22 mouse cellular contexts compared by ENCODE assay signal in the genomic region with DNA sequence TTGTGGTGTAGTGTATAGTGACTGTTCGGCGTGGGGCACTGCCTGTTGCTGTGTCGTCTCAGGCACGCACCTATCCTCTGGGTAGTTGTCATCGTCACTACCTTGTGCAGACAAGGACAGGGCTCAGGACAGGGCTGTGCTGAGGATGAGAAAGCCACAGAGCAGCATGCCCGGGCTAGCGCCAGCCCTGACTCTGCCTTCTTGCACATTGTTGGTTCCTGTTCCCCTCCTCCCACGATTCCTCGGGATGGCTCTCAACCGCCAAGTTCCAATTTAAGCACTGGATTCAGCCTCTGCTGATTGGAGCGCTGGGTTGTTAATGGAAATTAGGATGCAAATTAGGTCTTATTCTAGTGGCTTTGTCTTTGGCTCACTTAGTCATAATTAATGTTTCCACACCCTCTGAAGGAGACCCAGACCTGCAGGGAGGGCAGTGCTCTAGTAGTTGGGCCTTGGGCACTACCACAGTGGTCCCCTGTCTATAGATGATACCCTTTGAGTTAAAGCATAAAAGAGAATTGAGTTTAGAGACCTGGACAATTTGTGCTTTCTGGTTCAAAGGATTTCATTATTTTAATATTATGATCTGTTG. TPM values are rescaled to one million over a fixed set of nuclear protein-coding genes. Genes with fewer than 3 reads are reported as not detected.
DNase-seq lines count a peak whose midpoint lies in the region; ATAC-seq lines count a peak whose summit lies in the region.
"Had no signal": no experiment of that assay in that cellular context is flagged by ENCODE, and none has a peak within 500 bp of the region (broad histone marks: within the 10 kb centered on the region; RNA-seq: fewer than 3 reads in every experiment).

No protein-coding gene starts in this region.

- H3K9me3 ChIP-seq in forebrain, embryonic 11.5 days (ENCODE audit: control insufficient read depth, low read length), result no peaks in the 10 kb centered on the region
- no peaks in the 10 kb centered on the region for H3K9me3 ChIP-seq in forebrain, embryonic 10.5 days
- H3K9me3 ChIP-seq in forebrain, embryonic 14.5 days (replicated peaks; ENCODE audit: control insufficient read depth, low read length), result no peaks in the 10 kb centered on the region
- H3K9me3 ChIP-seq: heart, embryonic 12.5 days; hindbrain, embryonic 13.5 days; limb, embryonic 10.5 days; neural tube, embryonic 12.5 days had no signal

- H3K4me2 ChIP-seq in forebrain, embryonic 11.5 days (ENCODE audit: low read depth, low read length, severe bottlenecking), result no peak overlapping the region
- H3K4me2 ChIP-seq in forebrain, embryonic 14.5 days (ENCODE audit: low read length), result no peak overlapping the region
- H3K4me2 ChIP-seq: heart, embryonic 12.5 days; hindbrain, embryonic 13.5 days; neural tube, embryonic 12.5 days had no signal

- no peak overlapping the region for H3K9ac ChIP-seq in forebrain, embryonic 11.5 days (ENCODE audit: low read length)
- H3K9ac ChIP-seq in forebrain, embryonic 14.5 days (ENCODE audit: low read length), result no peak overlapping the region
- H3K9ac ChIP-seq: heart, embryonic 12.5 days; hindbrain, embryonic 13.5 days; liver, postnatal 0 days; neural tube, embryonic 12.5 days had no signal

- 0 out of 2 replicates have a peak, but pooled peaks have one; percentile 33 for ATAC-seq in forebrain, embryonic 11.5 days (replicated peaks; ENCODE audit: low FRiP score)
- ATAC-seq in forebrain, embryonic 14.5 days, result peak; percentile 60
- ATAC-seq: CD4-positive, CD25-positive, alpha-beta regulatory T cell, adult 4 months; liver, postnatal 0 days had no signal

- H3K27ac ChIP-seq in forebrain, embryonic 11.5 days (ENCODE audit: low read depth, low read length), result no peak overlapping the region
- no peak overlapping the region for H3K27ac ChIP-seq in forebrain, embryonic 10.5 days
- 0 out of 2 replicates have a peak overlapping the region, but pooled peaks have one; percentile 21 for H3K27ac ChIP-seq in forebrain, embryonic 14.5 days (ENCODE audit: low read depth, low read length)
- H3K27ac ChIP-seq: hindbrain, embryonic 13.5 days; left cerebral cortex, adult 2 months; limb, embryonic 10.5 days; neural tube, embryonic 12.5 days had no signal

- WGBS in forebrain, embryonic 11.5 days, result 87% methylated on average over 11 of the region's 11 CpGs
- WGBS in forebrain, embryonic 10.5 days, result 93% methylated on average over 11 of the region's 11 CpGs
- WGBS in forebrain, embryonic 14.5 days, result 58% methylated on average over 11 of the region's 11 CpGs

- no peaks in the 10 kb centered on the region for H3K27me3 ChIP-seq in forebrain, embryonic 11.5 days (ENCODE audit: control insufficient read depth, insufficient read depth, low read length)
- no peaks in the 10 kb centered on the region for H3K27me3 ChIP-seq in forebrain, embryonic 10.5 days (ENCODE audit: poor library complexity, severe bottlenecking)
- no peaks in the 10 kb centered on the region for H3K27me3 ChIP-seq in forebrain, embryonic 14.5 days (replicated peaks; ENCODE audit: control insufficient read depth, insufficient read depth, low read length)
- H3K27me3 ChIP-seq: heart, embryonic 12.5 days; hindbrain, embryonic 13.5 days; neural tube, embryonic 12.5 days had no signal

- intact Hi-C loops in heart, postnatal 10 days (cut with DNase I), result no loop called here

- H3K36me3 ChIP-seq in forebrain, embryonic 11.5 days (ENCODE audit: control insufficient read depth, insufficient read depth, low read length), result no peaks in the 10 kb centered on the region; the same call in 1 of the 2 replicates
- peaks cover 95% of the 10 kb centered on the region for H3K36me3 ChIP-seq in forebrain, embryonic 10.5 days (replicated peaks)
- peaks cover 58% of the 10 kb centered on the region for H3K36me3 ChIP-seq in forebrain, embryonic 14.5 days (ENCODE audit: control insufficient read depth, insufficient read depth, low read length)

- H3K4me3 ChIP-seq in forebrain, embryonic 11.5 days (ENCODE audit: low read depth, low read length), result no peak overlapping the region
- no peak overlapping the region for H3K4me3 ChIP-seq in forebrain, embryonic 10.5 days
- no peak overlapping the region for H3K4me3 ChIP-seq in forebrain, embryonic 14.5 days (ENCODE audit: low read depth, low read length)
- H3K4me3 ChIP-seq: heart, embryonic 12.5 days; hindbrain, embryonic 13.5 days; left cerebral cortex, adult 2 months; limb, embryonic 10.5 days; neural tube, embryonic 12.5 days had no signal

- DNase-seq in forebrain, embryonic 11.5 days (ENCODE audit: low spot score), result peak; percentile 52
- DNase-seq in forebrain, embryonic 10.5 days (ENCODE audit: extremely low spot score, low spot score), result no peak
- peak; percentile 8 for DNase-seq in right cerebral cortex, adult 18-20 months
- DNase-seq in right cerebral cortex, postnatal 4 days, result no peak
- DNase-seq in forebrain, embryonic 14.5 days (ENCODE audit: low spot score), result peak; percentile 72
- no peak for DNase-seq in heart, postnatal 10 days
- no peak for DNase-seq in gastrocnemius, postnatal 10 days
- DNase-seq in spleen, adult 18-20 months, result no peak
- DNase-seq: adrenal gland, postnatal 10 days; cerebellum, adult 11 months; cerebellum, postnatal 14 days; kidney, postnatal 4 days; layer of hippocampus, adult 9-11 months; liver, postnatal 0 days; lung, postnatal 14 days; right cerebral cortex, postnatal 25 days had no signal

- no peaks in the 10 kb centered on the region for H3K4me1 ChIP-seq in forebrain, embryonic 11.5 days (replicated peaks; ENCODE audit: control insufficient read depth, insufficient read depth, low read length)
- H3K4me1 ChIP-seq in forebrain, embryonic 10.5 days, result no peaks in the 10 kb centered on the region
- peaks cover 2% of the 10 kb centered on the region; the same call in 1 of the 2 replicates for H3K4me1 ChIP-seq in forebrain, embryonic 14.5 days (ENCODE audit: control insufficient read depth, insufficient read depth, low read length)
- H3K4me1 ChIP-seq: neural tube, embryonic 12.5 days had no signal

RNA-seq across cellular contexts. Expression of a gene that starts 23.8 kb away (rescaled TPM):
- polyA plus RNA-seq in forebrain, embryonic 11.5 days (2014; fragmentation: Nextera tagmentation; extraction: Ambion mirVana), result 96.3 and 99.7 TPM in 2 replicates
- polyA plus RNA-seq in forebrain, embryonic 10.5 days (2016; fragmentation: Nextera tagmentation; extraction: Ambion mirVana), result 146 and 150 TPM in 2 replicates
- 52.3 and 54.2 TPM in 2 replicates for polyA plus RNA-seq in forebrain, embryonic 14.5 days (2014; fragmentation: Nextera tagmentation; extraction: Ambion mirVana)
- total RNA-seq in heart, postnatal 10 days (2021), result 10 to 100 TPM; 15.8 to 16.2 TPM
- total RNA-seq in gastrocnemius, postnatal 10 days (2021), result 10 to 100 TPM; 11.5 to 14.9 TPM

Comparison
In these comparisons a context has a peak if more than half of its experiments do, and no peak if none do; other contexts are left out.
1. DNase-seq: peak in forebrain, embryonic 11.5 days (single experiment), right cerebral cortex, adult 18-20 months (single experiment) and forebrain, embryonic 14.5 days (single experiment); none in forebrain, embryonic 10.5 days (single experiment), right cerebral cortex, postnatal 4 days (single experiment), heart, postnatal 10 days (0 of 2), gastrocnemius, postnatal 10 days (single experiment) and spleen, adult 18-20 months (0 of 2).